Mouse (Mus musculus) ES-E14 (cell line): ENCODE measurements around the gene Tiam1. TPM values are rescaled to one million over a fixed set of nuclear protein-coding genes. Genes with fewer than 3 reads are reported as not detected.

Source experiments
- DNase-seq: peaks from one replicate; pipeline ENCODE4 v3.0.0-alpha.2; 2013; ENCODE audit warnings: low read depth, low spot score
- H3K27ac ChIP-seq: 2 replicates; pipeline ENCODE4 v1.5.1; 2012; ENCODE audit warnings: low read depth, mild to moderate bottlenecking, low read length, moderate library complexity, mixed read lengths; ENCODE audit not compliant: poor library complexity, insufficient read depth, severe bottlenecking
- H3K36me3 ChIP-seq: 2 replicates; pipeline ENCODE4 v1.6.1; 2012; ENCODE audit warnings: mild to moderate bottlenecking, low read length, moderate library complexity, mixed read lengths; ENCODE audit not compliant: control insufficient read depth, poor library complexity, insufficient read depth, severe bottlenecking
- H3K4me1 ChIP-seq, 2 experiments: fragments of 150-350 bp in 1 of 2; sonication (generic) in 1 of 2; 2 replicates each; pipeline ENCODE4 v1.6.1; 2012; ENCODE audit warnings: low read length in 2 of 2, mild to moderate bottlenecking in 1 of 2, mixed read lengths in 1 of 2; ENCODE audit not compliant: control insufficient read depth in 2 of 2, insufficient read depth in 2 of 2, poor library complexity in 1 of 2
- H3K4me3 ChIP-seq, 2 experiments: fragments of 150-350 bp in 1 of 2; sonication (generic) in 1 of 2; 2 replicates each; pipeline ENCODE4 v1.5.1; 2012; ENCODE audit warnings: low read length in 2 of 2, low read depth in 1 of 2, mild to moderate bottlenecking in 1 of 2, mixed read lengths in 1 of 2; ENCODE audit not compliant: insufficient read depth in 1 of 2, poor library complexity in 1 of 2, severe bottlenecking in 1 of 2
- H3K9ac ChIP-seq: 2 replicates; pipeline ENCODE4 v1.6.1; 2012; ENCODE audit warnings: low read depth, mild to moderate bottlenecking, low read length, mixed read lengths; ENCODE audit not compliant: poor library complexity, insufficient read depth, severe bottlenecking
- H3K9me3 ChIP-seq: fragments of 150-350 bp; sonication (generic); 2 replicates; pipeline ENCODE4 v1.6.1; 2012; ENCODE audit warnings: low read depth, mild to moderate bottlenecking, low read length; ENCODE audit not compliant: control insufficient read depth, insufficient read depth
- CHD2 ChIP-seq: IDR thresholded peaks from 2 replicates; pipeline ENCODE4 v1.6.1; 2014; ENCODE audit warnings: mild to moderate bottlenecking, low read depth, low read length, inconsistent platforms
- HCFC1 ChIP-seq: IDR thresholded peaks from 2 replicates; pipeline ENCODE4 v1.6.1; 2012; ENCODE audit warnings: low read length, inconsistent platforms, borderline replicate concordance; ENCODE audit not compliant: insufficient read depth
- MAFK ChIP-seq: IDR thresholded peaks from 2 replicates; pipeline ENCODE4 v1.6.1; 2014; ENCODE audit warnings: mild to moderate bottlenecking, low read depth, low read length, inconsistent platforms; ENCODE audit not compliant: insufficient read depth
- ZC3H11A ChIP-seq: IDR thresholded peaks from 2 replicates; pipeline ENCODE4 v1.6.1; 2012; ENCODE audit warnings: low read depth, mild to moderate bottlenecking, inconsistent platforms, low read length, borderline replicate concordance
- ZNF384 ChIP-seq: IDR thresholded peaks from 2 replicates; pipeline ENCODE4 v1.6.1; 2012; ENCODE audit warnings: low read depth, low read length, inconsistent platforms
- in situ Hi-C, 2 experiments: fragments of 600-800 bp; cut with MboI; formaldehyde crosslinking; loops; one replicate each; pipeline ENCODE4 v1.15.1; 2025; ENCODE audit warnings: low sequenced_read_pairs in 2 of 2, inconsistent platforms in 1 of 2; ENCODE audit not compliant: unreplicated experiment in 2 of 2
- total RNA-seq: library from RNA; depleted of rRNA; stranded (reverse); fragments of 300-350 nt; gene quantifications from 2 replicates; pipeline ENCODE4 v1.2.3, GENCODE M21; 2012

Gene Tiam1
- total RNA-seq, 1 experiment, result 15.7 TPM

DNA sequence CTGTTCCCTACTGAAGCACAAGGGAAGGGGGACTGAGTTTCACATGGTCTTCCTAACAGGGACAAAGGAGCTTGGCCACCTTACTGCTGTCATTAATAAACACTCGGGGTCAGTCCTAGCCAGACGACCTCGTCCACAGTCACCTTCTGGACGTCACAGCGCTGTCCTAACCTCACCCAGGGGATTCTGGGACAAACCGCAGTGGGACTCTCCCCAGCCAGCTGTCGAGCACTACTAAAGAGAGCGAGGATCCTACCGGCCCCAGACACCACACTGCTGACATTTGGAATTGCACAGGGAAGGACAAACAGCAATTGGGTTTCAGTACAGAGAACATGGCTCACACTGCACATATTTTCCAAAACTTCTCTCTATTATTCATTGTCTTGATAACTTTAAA is 292.2 kb downstream of the Tiam1 start:
- TF ChIP-seq HCFC1, result no peak
- no peak for TF ChIP-seq ZC3H11A
- no peak for TF ChIP-seq MAFK
- no peak for TF ChIP-seq CHD2
- TF ChIP-seq ZNF384, result no peak
- peaks cover 6% of the 10 kb centered on the region; the same call in 1 of the 2 replicates for H3K36me3 ChIP-seq
- no peaks in the 10 kb centered on the region for H3K9me3 ChIP-seq
- in situ Hi-C loops, result no loop called here
- no peak overlapping the region for H3K4me3 ChIP-seq
- H3K4me1 ChIP-seq, result 0 out of 4 replicates have a peak, but pooled peaks cover 0 to 5% of the 10 kb centered on the region in 2 experiments
- H3K27ac ChIP-seq, result no peak overlapping the region
- DNase-seq, result no peak
- no peak overlapping the region for H3K9ac ChIP-seq

DNA sequence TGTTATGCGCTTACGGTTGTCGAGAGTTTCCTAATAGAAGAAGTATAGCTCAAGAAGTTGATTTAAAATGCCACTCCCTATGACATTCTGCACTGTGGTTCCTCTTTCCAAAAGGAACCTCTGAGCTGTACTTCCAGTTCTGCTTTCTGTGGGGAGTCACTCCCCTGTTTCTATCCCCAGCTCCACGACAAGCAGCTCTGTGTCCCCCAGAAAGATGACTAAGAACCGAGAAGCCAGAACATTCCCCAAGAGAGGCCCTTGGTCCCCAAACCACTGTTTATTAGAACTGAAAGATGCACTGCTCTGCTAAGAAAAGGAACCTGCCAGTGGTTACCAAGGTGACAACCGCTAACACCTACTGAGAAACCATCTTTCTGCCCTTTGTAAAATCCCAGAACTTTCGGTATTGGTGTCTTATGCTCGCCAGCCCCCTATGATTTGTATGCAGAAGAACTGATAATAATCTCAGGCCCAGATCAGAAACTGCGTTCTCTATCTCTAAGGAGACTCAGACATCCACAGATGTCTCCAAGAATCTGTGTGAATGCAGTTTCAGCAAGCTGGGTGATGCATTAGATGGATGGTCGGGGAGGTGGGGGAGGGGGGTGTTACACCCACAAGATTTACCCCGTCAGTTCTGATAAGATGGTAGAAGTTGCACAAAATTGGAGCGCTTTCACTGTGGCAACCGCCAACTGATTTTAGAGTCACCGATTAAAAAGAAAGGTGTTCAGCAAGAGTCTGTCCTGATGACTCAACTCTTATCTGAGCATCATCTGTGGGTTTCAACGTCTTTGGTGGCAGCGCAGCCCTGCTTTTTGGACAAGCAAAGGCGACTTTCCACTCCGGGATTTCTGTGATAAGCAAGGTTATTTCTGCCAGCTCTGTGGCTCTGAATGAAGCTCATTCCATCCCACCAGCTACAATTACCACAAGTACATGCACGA is 294.6 kb downstream of the Tiam1 start:
- 0 out of 4 replicates have a peak, but pooled peaks cover 0 to 5% of the 10 kb centered on the region in 2 experiments for H3K4me1 ChIP-seq
- H3K27ac ChIP-seq, result no peak overlapping the region
- no peak overlapping the region; a peak in 1 of 4 replicates for H3K4me3 ChIP-seq
- DNase-seq, result no peak
- H3K9me3 ChIP-seq, result no peaks in the 10 kb centered on the region
- no peak for TF ChIP-seq CHD2
- H3K9ac ChIP-seq, result no peak overlapping the region
- H3K36me3 ChIP-seq, result peaks cover 2% of the 10 kb centered on the region; the same call in 1 of the 2 replicates
- in situ Hi-C loops, result loop anchor here in 1 of 2 experiments (10.0 kb wide), 1 partner anchor 336 kb away; no protein-coding TSS in a partner anchor

DNA sequence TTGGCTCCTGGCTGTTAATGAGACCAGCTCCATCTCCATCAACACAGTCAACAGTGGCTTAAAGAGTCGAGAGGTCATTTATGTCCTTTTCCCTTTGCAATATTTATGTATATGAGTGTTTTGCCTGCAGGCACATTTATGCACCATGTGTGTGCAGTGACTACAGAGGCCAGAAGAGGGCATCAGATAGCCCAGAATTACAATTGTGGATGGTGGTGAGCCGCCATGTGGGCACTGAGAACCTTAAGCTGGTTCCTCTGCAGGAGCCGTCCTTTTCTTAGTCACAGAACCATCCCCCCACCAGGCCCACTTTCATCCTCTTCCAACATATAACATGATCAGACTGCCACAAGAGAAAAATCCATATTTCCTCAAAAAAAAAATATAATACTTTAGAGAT is 295.4 kb downstream of the Tiam1 start:
- no peak overlapping the region for H3K9ac ChIP-seq
- H3K27ac ChIP-seq, result no peak overlapping the region
- DNase-seq, result no peak
- H3K9me3 ChIP-seq, result no peaks in the 10 kb centered on the region
- TF ChIP-seq HCFC1 (no peak), ZC3H11A (no peak), MAFK (no peak), CHD2 (no peak)
- H3K36me3 ChIP-seq, result peaks cover 2% of the 10 kb centered on the region; the same call in 1 of the 2 replicates
- H3K4me1 ChIP-seq, result 0 out of 4 replicates have a peak, but pooled peaks cover 0 to 5% of the 10 kb centered on the region in 2 experiments
- no peak overlapping the region for H3K4me3 ChIP-seq
- in situ Hi-C loops, result loop anchor here in 1 of 2 experiments (10.0 kb wide), 1 partner anchor 337 kb away; no protein-coding TSS in a partner anchor

DNA sequence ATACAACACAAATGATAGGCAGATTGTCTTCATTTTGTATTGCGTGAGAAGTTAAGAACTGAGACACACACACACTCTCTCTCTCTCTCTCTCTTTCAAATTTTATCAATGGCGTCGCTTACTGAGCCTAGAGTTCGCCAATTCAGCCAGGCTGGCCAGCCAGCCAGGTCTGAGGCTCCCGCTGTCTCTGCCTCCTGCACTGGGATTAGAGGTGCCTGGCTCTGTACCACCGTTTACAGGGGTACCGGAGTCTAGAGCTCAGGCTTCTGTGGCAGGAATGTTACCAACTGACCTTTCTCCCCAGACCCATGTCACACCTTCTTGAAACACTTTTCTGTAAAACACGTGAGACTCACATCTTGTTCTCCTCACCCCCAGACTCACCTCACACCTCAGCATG is 298.1 kb downstream of the Tiam1 start:
- no peak for DNase-seq
- peaks cover 0 to 8% of the 10 kb centered on the region in 2 experiments; a peak in 1 of 4 replicates for H3K4me1 ChIP-seq
- no peak overlapping the region for H3K27ac ChIP-seq
- in situ Hi-C loops, result loop anchor here in 1 of 2 experiments (10.0 kb wide), 1 partner anchor 339 kb away; no protein-coding TSS in a partner anchor
- H3K36me3 ChIP-seq, result no peaks in the 10 kb centered on the region
- no peak overlapping the region for H3K9ac ChIP-seq
- H3K4me3 ChIP-seq, result no peak overlapping the region
- TF ChIP-seq MAFK (no peak), ZC3H11A (no peak), HCFC1 (no peak), ZNF384 (no peak), CHD2 (no peak)
- H3K9me3 ChIP-seq, result no peaks in the 10 kb centered on the region
